Mouse (Mus musculus) forebrain, embryonic 13.5 days (tissue): ENCODE results near the gene Usp34. TPM values are rescaled to one million over a fixed set of nuclear protein-coding genes. Genes with fewer than 3 reads are reported as not detected.

ENCODE experiments used
- ATAC-seq: fragments of 200-750 bp; cut with Nextera tagmentation; 2 replicates; pipeline ENCODE4 v1.8.0; 2017
- H3K27ac ChIP-seq: fragments of 300-500 bp; sonication (generic); 2 replicates; pipeline ENCODE4 v1.5.1; 2015; ENCODE audit warnings: inconsistent platforms, mild to moderate bottlenecking, moderate library complexity
- H3K27me3 ChIP-seq: fragments of 300-500 bp; sonication (generic); 2 replicates; pipeline ENCODE4 v1.6.1; 2015; ENCODE audit warnings: mild to moderate bottlenecking, inconsistent platforms
- H3K36me3 ChIP-seq: fragments of 300-500 bp; sonication (generic); 2 replicates; pipeline ENCODE4 v1.6.1; 2015; ENCODE audit warnings: mild to moderate bottlenecking, inconsistent platforms; ENCODE audit not compliant: poor library complexity, severe bottlenecking
- H3K4me1 ChIP-seq: fragments of 300-500 bp; sonication (generic); 2 replicates; pipeline ENCODE4 v1.6.1; 2015; ENCODE audit warnings: inconsistent platforms
- H3K4me2 ChIP-seq: fragments of 300-500 bp; sonication (generic); 2 replicates; pipeline ENCODE4 v1.6.1; 2015; ENCODE audit warnings: inconsistent platforms, mild to moderate bottlenecking, moderate library complexity
- H3K4me3 ChIP-seq: fragments of 300-500 bp; sonication (generic); 2 replicates; pipeline ENCODE4 v1.5.1; 2015; ENCODE audit warnings: mild to moderate bottlenecking, inconsistent platforms
- H3K9ac ChIP-seq: fragments of 300-500 bp; sonication (generic); 2 replicates; pipeline ENCODE4 v1.6.1; 2015; ENCODE audit warnings: mild to moderate bottlenecking, inconsistent platforms
- H3K9me3 ChIP-seq: fragments of 300-500 bp; sonication (generic); replicated peaks from 2 replicates; pipeline ENCODE4 v1.6.1; 2016; ENCODE audit warnings: inconsistent platforms
- WGBS: fragments of 180-500 bp; shearing (Covaris S2); methylation state at CpG from one replicate; pipeline ENCODE4 v1.1.7; 2015; 5-methylcytosine and 5-hydroxymethylcytosine counted together
- polyA plus RNA-seq: library from polyadenylated mRNA; unstranded; fragments of >200 nt; fragmentation: Nextera tagmentation; extraction: Ambion mirVana; gene quantifications from 2 replicates; pipeline ENCODE4 v1.2.1, GENCODE M21; 2015

The Usp34 gene
- polyA plus RNA-seq, 1 experiment from 2014 or later = 27.1 TPM

DNA sequence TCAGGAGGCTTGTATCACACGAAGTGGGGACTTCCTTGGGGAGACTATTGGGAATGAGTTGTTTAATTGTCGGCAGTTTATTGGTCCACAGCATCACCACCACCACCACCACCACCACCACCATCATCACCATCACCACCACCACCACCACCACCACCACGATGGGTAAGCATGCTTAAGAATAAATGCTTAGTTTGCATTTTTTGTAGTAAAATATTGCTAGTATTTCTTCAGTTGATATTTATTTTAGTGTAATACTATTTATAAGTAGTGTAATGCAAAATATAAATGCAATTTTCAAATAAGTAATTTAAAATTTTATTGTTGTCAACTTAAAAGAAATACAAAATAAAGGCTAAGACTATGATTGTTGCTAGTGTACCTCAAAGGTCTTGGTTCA is 57.7 kb downstream of the Usp34 start:
- H3K4me3 ChIP-seq = no peak overlapping the region
- H3K4me2 ChIP-seq = no peak overlapping the region
- no peaks in the 10 kb centered on the region for H3K27me3 ChIP-seq
- no peaks in the 10 kb centered on the region for H3K9me3 ChIP-seq
- no peaks in the 10 kb centered on the region for H3K4me1 ChIP-seq
- no peak for ATAC-seq
- peaks cover 36% of the 10 kb centered on the region for H3K36me3 ChIP-seq
- whole genome bisulfite sequencing = 86% methylated on average over 3 of the region's 3 CpGs
- H3K9ac ChIP-seq = no peak overlapping the region
- H3K27ac ChIP-seq = no peak overlapping the region

DNA sequence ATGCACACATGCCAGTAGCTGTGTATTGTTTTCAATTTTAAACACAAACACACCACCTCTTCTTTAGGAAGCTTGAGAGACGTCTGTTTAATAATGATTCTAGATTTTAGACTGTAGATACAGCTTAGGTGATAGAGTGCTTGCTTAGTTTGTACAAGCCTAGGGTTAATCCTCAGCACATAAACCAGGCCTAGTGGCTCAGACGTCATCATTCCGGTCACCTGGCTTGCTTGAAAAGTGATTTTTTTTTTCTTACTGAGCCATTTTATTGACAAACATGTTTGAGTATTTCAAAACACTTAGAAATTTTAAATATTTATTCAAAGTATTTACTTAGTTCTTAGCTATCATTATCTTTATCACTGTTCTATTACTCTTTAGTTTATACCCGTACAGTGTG is 65.3 kb downstream of the Usp34 start:
- Histone ChIP-seq H3K9me3 (no peaks in the 10 kb centered on the region), H3K4me2 (no peak overlapping the region), H3K36me3 (peaks cover 33% of the 10 kb centered on the region), H3K27me3 (no peaks in the 10 kb centered on the region), H3K27ac (no peak overlapping the region), H3K4me1 (no peaks in the 10 kb centered on the region), H3K9ac (no peak overlapping the region), H3K4me3 (no peak overlapping the region)
- WGBS = 87% methylated on average over 4 of the region's 4 CpGs
- ATAC-seq = no peak

DNA sequence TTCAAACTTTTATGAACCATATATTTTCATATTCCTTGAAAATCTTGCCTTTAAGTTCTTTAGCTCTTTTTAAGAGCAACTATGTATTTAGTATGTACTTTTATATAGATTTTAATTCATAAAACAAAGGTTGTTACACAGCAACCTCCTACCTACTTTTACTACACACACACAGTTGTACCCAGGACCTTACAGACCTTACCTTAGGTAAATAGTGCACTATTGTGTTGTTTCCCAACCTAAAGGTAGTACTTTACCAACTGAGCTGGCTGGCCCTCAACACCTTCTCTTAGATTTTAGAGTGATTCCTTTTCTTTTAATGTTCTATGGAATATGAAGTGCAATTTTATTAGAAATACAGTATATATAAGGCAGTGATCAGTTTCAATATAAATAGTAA is 65.8 kb downstream of the Usp34 start:
- Histone ChIP-seq H3K27me3 (no peaks in the 10 kb centered on the region), H3K9me3 (no peaks in the 10 kb centered on the region), H3K4me3 (no peak overlapping the region), H3K36me3 (peaks cover 33% of the 10 kb centered on the region), H3K27ac (no peak overlapping the region), H3K4me2 (no peak overlapping the region), H3K9ac (no peak overlapping the region), H3K4me1 (no peaks in the 10 kb centered on the region)
- ATAC-seq = no peak

DNA sequence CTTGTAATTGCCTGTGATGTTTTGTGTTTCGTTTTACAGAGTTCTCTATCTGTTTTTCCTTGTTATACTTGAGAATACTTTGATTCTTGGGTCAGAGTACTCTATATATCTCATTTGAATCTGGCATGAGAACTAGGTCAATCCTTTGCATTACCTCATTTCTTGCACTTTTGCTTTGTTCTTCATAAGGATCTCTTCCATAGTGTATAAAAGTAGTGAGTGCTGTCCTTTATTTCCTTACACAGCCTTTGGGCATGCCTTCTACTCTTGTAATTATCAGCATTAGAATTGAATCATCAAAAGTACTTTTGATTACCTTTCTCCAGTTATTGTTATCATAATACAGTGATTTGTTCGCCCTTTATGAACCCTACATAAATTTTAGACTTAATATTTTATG is 73.4 kb downstream of the Usp34 start:
- WGBS = 89% methylated on average over 2 of the region's 2 CpGs
- H3K9ac ChIP-seq = no peak overlapping the region
- H3K9me3 ChIP-seq = no peaks in the 10 kb centered on the region
- ATAC-seq = no peak
- H3K4me1 ChIP-seq = no peaks in the 10 kb centered on the region
- no peak overlapping the region for H3K4me3 ChIP-seq
- no peak overlapping the region for H3K4me2 ChIP-seq
- no peak overlapping the region for H3K27ac ChIP-seq
- H3K27me3 ChIP-seq = no peaks in the 10 kb centered on the region
- H3K36me3 ChIP-seq = peaks cover 37% of the 10 kb centered on the region

DNA sequence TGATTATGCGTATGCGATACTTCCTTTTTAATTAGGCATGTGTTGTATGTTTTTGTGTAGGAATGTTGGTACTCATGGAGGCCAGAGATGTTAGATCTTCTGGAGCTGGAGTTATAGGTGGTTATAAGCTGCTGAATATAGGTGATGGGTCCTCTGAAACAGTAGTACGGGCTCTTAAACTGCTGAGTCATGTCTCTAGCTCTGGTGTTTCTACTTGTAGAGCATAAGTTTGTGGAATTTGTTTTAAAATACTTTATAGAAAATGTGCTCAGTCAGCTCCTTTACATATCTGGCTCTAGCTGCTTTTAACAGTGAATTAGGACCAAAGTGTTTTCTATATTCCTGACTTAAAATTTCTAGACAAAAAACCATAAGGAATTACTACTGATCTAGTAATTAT is 73.9 kb downstream of the Usp34 start:
- Histone ChIP-seq H3K27ac (no peak overlapping the region), H3K4me3 (no peak overlapping the region), H3K4me1 (no peaks in the 10 kb centered on the region), H3K36me3 (peaks cover 35% of the 10 kb centered on the region), H3K9me3 (no peaks in the 10 kb centered on the region), H3K4me2 (no peak overlapping the region), H3K9ac (no peak overlapping the region), H3K27me3 (no peaks in the 10 kb centered on the region)
- ATAC-seq = no peak
- 83% methylated on average over 3 of the region's 3 CpGs for WGBS

DNA sequence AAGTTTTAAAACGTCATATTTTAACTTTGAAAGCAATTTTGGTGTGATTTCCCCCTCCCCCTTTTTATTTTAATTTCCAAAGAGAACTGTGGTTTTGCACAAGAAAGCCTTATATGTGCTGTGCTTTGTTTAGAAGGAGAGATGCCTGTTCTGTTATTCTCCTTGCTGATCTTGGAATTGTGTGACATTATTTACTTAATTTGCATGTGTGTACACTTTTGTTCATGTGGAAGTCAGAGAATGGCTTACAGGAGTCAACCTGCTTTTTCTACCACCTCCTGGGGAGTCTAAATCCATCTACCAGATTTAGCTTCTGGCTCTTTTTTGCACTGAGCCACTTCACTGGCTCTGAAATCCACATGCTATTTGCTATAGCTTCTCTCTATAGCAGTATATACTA is 76.1 kb downstream of the Usp34 start:
- H3K4me2 ChIP-seq = no peak overlapping the region
- H3K36me3 ChIP-seq = peaks cover 31% of the 10 kb centered on the region
- no peak overlapping the region for H3K27ac ChIP-seq
- WGBS = 84% methylated on average over 1 of the region's 1 CpGs
- H3K27me3 ChIP-seq = no peaks in the 10 kb centered on the region
- H3K4me3 ChIP-seq = no peak overlapping the region
- ATAC-seq = no peak
- no peak overlapping the region for H3K9ac ChIP-seq
- no peaks in the 10 kb centered on the region for H3K4me1 ChIP-seq
- H3K9me3 ChIP-seq = no peaks in the 10 kb centered on the region

DNA sequence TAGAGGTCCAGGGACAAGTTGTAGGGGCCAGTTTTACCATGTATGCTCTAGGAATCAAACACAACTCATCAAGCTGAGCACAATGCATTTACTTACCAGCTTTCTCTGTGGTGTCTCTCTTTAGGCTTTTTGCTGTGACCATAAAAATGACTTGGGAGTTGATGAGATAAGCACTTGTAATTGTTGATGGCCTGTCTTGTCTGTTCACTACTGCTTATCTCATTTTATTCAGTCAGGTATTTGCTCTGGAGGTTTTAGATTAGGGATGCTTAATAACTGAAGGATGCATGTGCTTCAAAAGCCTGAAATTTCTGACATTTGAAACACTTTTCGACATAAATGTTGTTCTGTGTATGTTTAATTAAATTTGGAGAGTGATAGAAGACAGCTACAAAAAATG is 83.0 kb downstream of the Usp34 start:
- no peak overlapping the region for H3K4me3 ChIP-seq
- H3K36me3 ChIP-seq = peaks cover 37% of the 10 kb centered on the region
- H3K9ac ChIP-seq = no peak overlapping the region
- ATAC-seq = no peak
- no peak overlapping the region for H3K27ac ChIP-seq
- 94% methylated on average over 1 of the region's 1 CpGs for WGBS
- H3K4me2 ChIP-seq = no peak overlapping the region
- H3K4me1 ChIP-seq = no peaks in the 10 kb centered on the region
- H3K9me3 ChIP-seq = no peaks in the 10 kb centered on the region
- H3K27me3 ChIP-seq = no peaks in the 10 kb centered on the region

DNA sequence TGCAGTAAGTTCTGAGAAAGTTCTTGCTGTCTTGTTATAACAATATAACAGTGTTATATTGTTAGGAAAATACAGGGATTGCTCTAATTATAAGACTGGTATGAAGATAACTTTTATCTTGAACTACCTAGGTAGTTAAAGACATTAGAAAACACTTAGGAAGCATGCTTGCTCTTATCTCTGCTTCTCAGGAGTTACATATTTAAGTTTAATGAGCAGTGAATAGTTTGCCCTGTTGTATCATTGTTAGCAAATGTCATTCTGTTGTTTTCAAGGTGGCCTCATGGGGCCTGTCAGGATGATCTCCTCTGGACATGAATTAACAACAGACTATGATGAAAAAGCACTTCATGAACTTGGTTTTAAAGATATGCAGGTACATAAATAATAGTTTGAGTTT is 85.9 kb downstream of the Usp34 start:
- no peak overlapping the region for H3K4me3 ChIP-seq
- no peak overlapping the region for H3K9ac ChIP-seq
- H3K27ac ChIP-seq = no peak overlapping the region
- no peak overlapping the region for H3K4me2 ChIP-seq
- no peak for ATAC-seq
- H3K36me3 ChIP-seq = peaks cover 53% of the 10 kb centered on the region
- H3K27me3 ChIP-seq = no peaks in the 10 kb centered on the region
- no peaks in the 10 kb centered on the region for H3K4me1 ChIP-seq
- H3K9me3 ChIP-seq = no peaks in the 10 kb centered on the region

DNA sequence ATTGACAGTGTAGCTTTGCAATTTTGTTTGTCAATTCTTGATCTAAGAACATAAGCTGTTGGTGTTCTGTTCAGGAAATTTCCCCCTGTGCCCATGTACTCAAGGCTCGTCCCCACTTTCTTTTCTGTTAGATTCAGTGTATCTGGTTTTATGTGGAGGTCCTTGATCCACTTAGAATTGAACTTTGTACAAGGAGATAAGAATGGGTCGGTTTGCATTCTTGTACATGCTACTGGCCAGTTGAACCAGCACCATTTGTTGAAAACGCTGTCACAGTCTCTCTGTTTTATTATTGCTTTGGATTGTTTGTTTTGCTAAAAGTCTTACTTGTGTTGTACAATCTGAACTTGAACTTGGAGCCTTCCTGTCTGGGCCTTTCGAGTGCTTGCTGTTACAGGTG is 89.9 kb downstream of the Usp34 start:
- WGBS = 96% methylated on average over 4 of the region's 4 CpGs
- Histone ChIP-seq H3K27me3 (no peaks in the 10 kb centered on the region), H3K4me2 (no peak overlapping the region), H3K4me3 (no peak overlapping the region), H3K4me1 (no peaks in the 10 kb centered on the region), H3K9me3 (no peaks in the 10 kb centered on the region), H3K9ac (no peak overlapping the region), H3K27ac (no peak overlapping the region), H3K36me3 (peaks cover 54% of the 10 kb centered on the region)
- no peak for ATAC-seq

DNA sequence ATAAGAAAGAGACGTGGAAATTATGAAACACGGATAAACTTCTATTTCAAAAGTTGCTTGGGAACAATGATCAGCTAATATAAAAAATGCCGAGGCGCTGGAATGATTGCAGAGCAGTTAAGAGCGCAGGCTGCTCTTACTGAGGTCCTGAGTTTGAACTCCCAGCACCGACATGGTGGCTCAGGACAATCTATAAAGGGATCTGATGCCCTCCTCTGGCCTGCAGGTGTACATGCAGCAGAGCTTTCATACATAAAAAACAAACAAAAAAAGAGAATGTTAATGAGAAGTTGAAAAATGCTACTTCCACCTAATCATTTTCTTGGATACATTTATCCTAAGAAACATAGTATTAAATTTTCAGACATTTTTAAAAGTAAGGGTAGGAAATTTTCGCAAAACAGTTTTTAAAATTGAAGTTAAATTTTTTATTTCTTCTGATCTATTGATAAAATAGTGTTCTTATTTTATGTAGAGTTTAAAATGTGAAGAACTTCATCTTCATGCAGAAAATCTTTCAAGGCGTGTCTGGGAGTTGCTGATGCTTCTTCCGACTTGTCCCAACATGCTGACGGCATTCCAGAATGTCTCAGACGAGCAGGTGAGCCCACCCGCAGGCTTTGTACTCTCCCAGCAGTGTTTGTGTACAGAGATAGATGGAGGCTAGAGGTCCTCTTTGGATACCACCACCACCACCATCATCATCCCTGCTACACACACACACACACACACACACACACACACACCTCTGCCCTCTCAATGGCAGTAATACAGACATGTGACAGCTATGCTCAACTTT is 94.5 kb downstream of the Usp34 start:
- Histone ChIP-seq H3K4me3 (no peak overlapping the region), H3K4me1 (no peaks in the 10 kb centered on the region), H3K36me3 (peaks cover 49% of the 10 kb centered on the region), H3K9me3 (no peaks in the 10 kb centered on the region), H3K9ac (no peak overlapping the region), H3K4me2 (no peak overlapping the region), H3K27me3 (no peaks in the 10 kb centered on the region), H3K27ac (no peak overlapping the region)
- 91% methylated on average over 12 of the region's 12 CpGs for WGBS
- no peak for ATAC-seq

DNA sequence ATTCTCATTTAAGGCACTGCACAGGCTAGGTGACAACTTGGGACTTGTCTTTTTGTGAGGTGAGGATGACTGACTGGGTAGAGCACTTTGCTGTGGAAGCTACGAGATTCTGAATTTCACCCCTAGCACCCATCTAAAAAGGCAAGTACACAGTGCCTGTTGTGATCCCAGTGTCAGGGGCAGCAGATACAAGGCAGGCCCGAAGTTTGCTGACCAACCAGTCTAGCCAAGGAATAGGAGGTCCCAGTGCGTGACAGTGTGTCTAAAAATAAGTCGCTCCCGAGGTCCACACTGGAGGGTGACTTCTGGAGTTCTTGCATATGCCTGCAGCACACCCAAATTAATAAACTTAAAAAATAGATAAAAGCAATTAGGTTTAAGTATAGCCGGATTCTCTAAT is 121.6 kb downstream of the Usp34 start:
- H3K27ac ChIP-seq = no peak overlapping the region
- no peak overlapping the region for H3K9ac ChIP-seq
- H3K4me2 ChIP-seq = no peak overlapping the region
- peaks cover 55% of the 10 kb centered on the region for H3K36me3 ChIP-seq
- 97% methylated on average over 6 of the region's 6 CpGs for WGBS
- no peaks in the 10 kb centered on the region for H3K4me1 ChIP-seq
- no peak overlapping the region for H3K4me3 ChIP-seq
- no peak for ATAC-seq
- no peaks in the 10 kb centered on the region for H3K9me3 ChIP-seq
- H3K27me3 ChIP-seq = no peaks in the 10 kb centered on the region

DNA sequence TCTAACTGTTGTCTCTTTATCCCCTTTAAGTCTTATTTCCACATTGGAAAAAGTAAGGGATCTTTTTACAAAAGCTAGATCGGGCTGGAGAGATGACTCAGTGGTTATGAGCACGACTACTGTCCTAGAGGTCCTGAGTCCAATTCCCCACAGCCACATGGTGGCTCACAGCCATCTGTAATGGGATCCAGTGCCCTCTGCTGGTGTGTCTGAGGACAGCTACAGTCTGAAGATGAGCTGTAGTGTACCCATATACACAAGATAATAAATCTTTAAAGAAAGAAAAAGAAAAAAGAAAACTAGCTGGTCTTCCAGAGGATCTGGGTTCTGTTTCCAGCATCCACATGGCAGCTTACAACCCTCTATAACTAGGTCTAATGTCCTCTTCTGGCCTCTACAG is 123.3 kb downstream of the Usp34 start:
- peaks cover 68% of the 10 kb centered on the region for H3K36me3 ChIP-seq
- no peak overlapping the region for H3K4me3 ChIP-seq
- no peak overlapping the region for H3K27ac ChIP-seq
- no peak overlapping the region for H3K4me2 ChIP-seq
- H3K9ac ChIP-seq = no peak overlapping the region
- H3K27me3 ChIP-seq = no peaks in the 10 kb centered on the region
- WGBS = 97% methylated on average over 2 of the region's 2 CpGs
- no peaks in the 10 kb centered on the region for H3K4me1 ChIP-seq
- ATAC-seq = no peak
- no peaks in the 10 kb centered on the region for H3K9me3 ChIP-seq

DNA sequence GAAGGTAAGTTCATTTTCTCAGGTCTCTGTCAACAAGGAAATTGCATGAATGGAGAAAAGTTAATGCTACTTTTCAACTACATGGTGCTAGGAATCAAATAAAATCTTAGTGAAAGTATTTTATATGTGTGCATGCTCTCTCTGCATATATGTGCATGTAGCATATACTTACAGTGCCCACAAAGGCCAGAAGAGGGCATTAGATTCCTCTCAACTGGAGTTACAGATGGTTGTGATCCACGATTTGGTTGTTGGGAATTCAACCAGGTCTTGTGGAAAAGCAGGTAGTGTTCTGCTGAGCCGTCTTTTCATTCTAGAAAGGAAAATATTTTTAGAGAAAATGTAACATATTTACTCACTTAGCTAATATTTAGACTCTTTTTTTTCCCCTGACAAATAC is 129.4 kb downstream of the Usp34 start:
- Histone ChIP-seq H3K9ac (no peak overlapping the region), H3K4me1 (no peaks in the 10 kb centered on the region), H3K4me3 (no peak overlapping the region), H3K36me3 (peaks cover 75% of the 10 kb centered on the region), H3K27ac (no peak overlapping the region), H3K4me2 (no peak overlapping the region), H3K9me3 (no peaks in the 10 kb centered on the region), H3K27me3 (no peaks in the 10 kb centered on the region)
- no peak for ATAC-seq
- WGBS = 81% methylated on average over 2 of the region's 2 CpGs
